Mouse (Mus musculus): ENCODE data around the gene Hist1h2ao. TPM values are rescaled to one million over a fixed set of nuclear protein-coding genes. Genes with fewer than 3 reads are reported as not detected.
"Not testable (repeated sequence)": the region's sequence is repeated elsewhere in the genome, so short reads cannot be mapped to it uniquely, and the experiment has no call there.

Hist1h2ao gene
- polyA plus RNA-seq (2012; rRNA removed): not detected in 2 replicates

GRCm38 (mm10) chr13:21810073-21810472 is at the start of gene Hist1h2ao, which contains the start of gene Hist1h2bq:
TSS of gene Hist1h2ao (plus strand) at chr13:21810465.
TSS of gene Hist1h2bq (minus strand) at chr13:21810197.
- H3K4me1 ChIP-seq (ENCODE audit: control insufficient read depth, insufficient read depth, insufficient read length, low read length); H3K4me3 ChIP-seq (ENCODE audit: low read depth, low read length); H3K27me3 ChIP-seq (ENCODE audit: control insufficient read depth, insufficient read depth, low read length); H3K27ac ChIP-seq (ENCODE audit: insufficient read depth, low read depth, low read length); H3K36me3 ChIP-seq (ENCODE audit: control insufficient read depth, insufficient read depth, low read length): not testable (repeated sequence)
- WGBS: no CpG with 5 or more reads among the region's 23 CpGs

GRCm38 (mm10) chr13:21778814-21779766 is 31.2 kb upstream of the Hist1h2ao start:
- no peak for TF ChIP-seq CTCF (IDR thresholded peaks at IDR 0.05; ENCODE audit: extremely low read depth, insufficient read length, insufficient replicate concordance, low read depth, low read length)
- TF ChIP-seq POLR2A (IDR thresholded peaks at IDR 0.05; ENCODE audit: low read depth, low read length): no peak
- 1% methylated on average over 33 of the region's 33 CpGs for WGBS

GRCm38 (mm10) chr13:21779767-21780731 is 30.2 kb upstream of the Hist1h2ao start, which contains the start of gene Hist1h1b:
TSS of gene Hist1h1b (minus strand) at chr13:21780625.
- H3K4me3 ChIP-seq (ENCODE audit: low read depth, low read length): peak within 1 kb of the TSS; percentile 67
- no peaks in the 10 kb centered on the region for H3K27me3 ChIP-seq (ENCODE audit: control insufficient read depth, insufficient read depth, low read length)
- WGBS: under 1% methylated on average over 44 of the region's 44 CpGs
- H3K36me3 ChIP-seq (ENCODE audit: control insufficient read depth, insufficient read depth, low read length): no peaks in the 10 kb centered on the region
- H3K4me1 ChIP-seq (ENCODE audit: control insufficient read depth, insufficient read depth, insufficient read length, low read length): peaks cover 2% of the 10 kb centered on the region; the same call in 1 of the 2 replicates
- H3K27ac ChIP-seq (ENCODE audit: insufficient read depth, low read depth, low read length): peak within 1 kb of the TSS; percentile 71
- TF ChIP-seq CTCF (IDR thresholded peaks at IDR 0.05; ENCODE audit: extremely low read depth, insufficient read length, insufficient replicate concordance, low read depth, low read length) (no peak), POLR2A (IDR thresholded peaks at IDR 0.05; ENCODE audit: low read depth, low read length) (no peak; the same call in none of the 2 replicates)

More at GRCm38 (mm10) chr13:21778814-21779766, 31.2 kb upstream of the Hist1h2ao start:
- H3K27me3 ChIP-seq (ENCODE audit: control insufficient read depth, insufficient read depth, low read length): no peaks in the 10 kb centered on the region
- H3K4me1 ChIP-seq (ENCODE audit: control insufficient read depth, insufficient read depth, insufficient read length, low read length): peaks cover 6% of the 10 kb centered on the region; the same call in 1 of the 2 replicates
- no peaks in the 10 kb centered on the region for H3K36me3 ChIP-seq (ENCODE audit: control insufficient read depth, insufficient read depth, low read length)
- peak overlapping the region; percentile 84 for H3K27ac ChIP-seq (ENCODE audit: insufficient read depth, low read depth, low read length)
- H3K4me3 ChIP-seq (ENCODE audit: low read depth, low read length): peak overlapping the region; percentile 75

GRCm38 (mm10) chr13:21781021-21781555 is 29.2 kb upstream of the Hist1h2ao start:
- WGBS: 53% methylated on average over 6 of the region's 6 CpGs
- Histone ChIP-seq H3K36me3 (ENCODE audit: control insufficient read depth, insufficient read depth, low read length) (no peaks in the 10 kb centered on the region), H3K27me3 (ENCODE audit: control insufficient read depth, insufficient read depth, low read length) (no peaks in the 10 kb centered on the region), H3K4me3 (ENCODE audit: low read depth, low read length) (no peak overlapping the region), H3K4me1 (ENCODE audit: control insufficient read depth, insufficient read depth, insufficient read length, low read length) (peaks cover 2% of the 10 kb centered on the region; the same call in 1 of the 2 replicates), H3K27ac (ENCODE audit: insufficient read depth, low read depth, low read length) (no peak overlapping the region)
- no peak for TF ChIP-seq POLR2A (IDR thresholded peaks at IDR 0.05; ENCODE audit: low read depth, low read length)
- no peak for TF ChIP-seq CTCF (IDR thresholded peaks at IDR 0.05; ENCODE audit: extremely low read depth, insufficient read length, insufficient replicate concordance, low read depth, low read length)

GRCm38 (mm10) chr13:21781639-21782038 is 28.6 kb upstream of the Hist1h2ao start:
- Histone ChIP-seq H3K36me3 (ENCODE audit: control insufficient read depth, insufficient read depth, low read length) (no peaks in the 10 kb centered on the region), H3K4me1 (ENCODE audit: control insufficient read depth, insufficient read depth, insufficient read length, low read length) (peaks cover 2% of the 10 kb centered on the region; the same call in 1 of the 2 replicates), H3K27ac (ENCODE audit: insufficient read depth, low read depth, low read length) (no peak overlapping the region), H3K27me3 (ENCODE audit: control insufficient read depth, insufficient read depth, low read length) (no peaks in the 10 kb centered on the region), H3K4me3 (ENCODE audit: low read depth, low read length) (no peak overlapping the region)
- no peak for TF ChIP-seq CTCF (IDR thresholded peaks at IDR 0.05; ENCODE audit: extremely low read depth, insufficient read length, insufficient replicate concordance, low read depth, low read length)
- no peak for TF ChIP-seq POLR2A (IDR thresholded peaks at IDR 0.05; ENCODE audit: low read depth, low read length)
- 85% methylated on average over 1 of the region's 1 CpGs for WGBS

- Histone ChIP-seq H3K4me3 (ENCODE audit: low read depth, low read length) (peak overlapping the region; percentile 57), H3K27ac (ENCODE audit: insufficient read depth, low read depth, low read length) (peak overlapping the region; percentile 64)
- not testable (repeated sequence) for H3K4me1 ChIP-seq (ENCODE audit: control insufficient read depth, insufficient read depth, insufficient read length, low read length); H3K27me3 ChIP-seq (ENCODE audit: control insufficient read depth, insufficient read depth, low read length); H3K36me3 ChIP-seq (ENCODE audit: control insufficient read depth, insufficient read depth, low read length)
- under 1% methylated on average over 21 of the region's 35 CpGs for WGBS
- peak; percentile 43 for TF ChIP-seq POLR2A (IDR thresholded peaks at IDR 0.05; ENCODE audit: low read depth, low read length)
Measured at GRCm38 (mm10) chr13:21782361-21783254, 27.7 kb upstream of the Hist1h2ao start.

Data from small intestine, adult 2 months (tissue).